Mouse (Mus musculus): ENCODE data around the gene D6Ertd527e. TPM values are rescaled to one million over a fixed set of nuclear protein-coding genes. Genes with fewer than 3 reads are reported as not detected.

D6Ertd527e gene
- total RNA-seq, 1 experiment from 2014 or later = 0.48 TPM

DNA sequence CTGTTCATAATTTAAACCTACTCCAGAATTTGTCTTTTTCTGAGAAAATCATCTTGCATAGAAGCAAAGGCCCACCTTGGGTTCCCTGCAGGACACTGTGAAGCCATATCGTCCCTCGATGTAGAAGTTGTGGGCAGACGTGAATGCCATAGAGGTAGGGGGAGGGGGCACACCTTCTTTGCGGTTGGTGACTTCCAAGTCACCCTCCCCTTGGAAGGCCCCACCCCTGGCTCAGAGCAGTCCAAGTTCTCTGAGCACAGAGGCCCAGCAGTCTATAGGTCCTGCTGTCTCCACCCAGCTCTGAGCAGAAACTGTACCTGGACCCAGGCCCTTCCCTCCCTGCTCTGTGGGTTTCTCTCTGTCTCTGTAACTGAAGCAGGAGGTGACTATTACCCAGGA, 2.6 kb upstream of the D6Ertd527e start:
- ATAC-seq (replicated peaks; ENCODE audit: insufficient number of reproducible peaks, low FRiP score, low TSS enrichment, poor library complexity, severe bottlenecking) = no peak

DNA sequence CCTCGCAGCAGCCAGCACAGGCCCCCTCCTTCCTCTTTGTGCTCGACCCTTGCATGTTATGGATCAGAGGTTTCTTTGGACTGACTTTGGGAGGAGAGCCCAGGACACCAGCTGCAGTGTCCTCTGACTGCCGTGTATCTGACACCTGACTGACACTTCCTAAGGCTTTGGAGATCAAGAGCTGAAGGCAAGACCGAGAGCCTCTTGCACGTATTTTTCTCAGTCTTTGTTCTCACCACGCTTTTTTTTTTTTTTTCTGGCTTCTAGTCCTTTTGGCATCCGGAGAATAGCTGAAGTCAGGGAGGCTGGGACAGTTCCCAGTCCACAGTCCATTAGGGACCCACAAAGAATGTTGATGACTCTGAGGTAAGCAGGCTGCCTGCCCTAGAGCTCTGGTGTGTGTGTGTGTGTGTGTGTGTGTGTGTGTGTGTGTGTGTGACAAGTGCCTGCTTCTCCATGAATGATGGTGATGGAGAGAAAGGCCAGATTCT, 2.1 kb upstream of the D6Ertd527e start:
- ATAC-seq (replicated peaks; ENCODE audit: insufficient number of reproducible peaks, low FRiP score, low TSS enrichment, poor library complexity, severe bottlenecking) = no peak

- ATAC-seq (replicated peaks; ENCODE audit: insufficient number of reproducible peaks, low FRiP score, low TSS enrichment, poor library complexity, severe bottlenecking) = no peak
Observed at GRCm38 (mm10) chr6:87103314-87103713, 1.2 kb upstream of the D6Ertd527e start.

GRCm38 (mm10) chr6:87111493-87111892, 6.9 kb downstream of the D6Ertd527e start:
- no peak for ATAC-seq (replicated peaks; ENCODE audit: insufficient number of reproducible peaks, low FRiP score, low TSS enrichment, poor library complexity, severe bottlenecking)

GRCm38 (mm10) chr6:87112125-87112524, 7.6 kb downstream of the D6Ertd527e start:
- no peak for ATAC-seq (replicated peaks; ENCODE audit: insufficient number of reproducible peaks, low FRiP score, low TSS enrichment, poor library complexity, severe bottlenecking)

- no peak for ATAC-seq (replicated peaks; ENCODE audit: insufficient number of reproducible peaks, low FRiP score, low TSS enrichment, poor library complexity, severe bottlenecking)
Observed at GRCm38 (mm10) chr6:87115981-87116380, 11.4 kb downstream of the D6Ertd527e start.

- no peak for ATAC-seq (replicated peaks; ENCODE audit: insufficient number of reproducible peaks, low FRiP score, low TSS enrichment, poor library complexity, severe bottlenecking)
Observed at GRCm38 (mm10) chr6:87116596-87116995, 12.1 kb downstream of the D6Ertd527e start.

GRCm38 (mm10) chr6:87119066-87119837, 14.7 kb downstream of the D6Ertd527e start:
- 0 out of 2 replicates have a peak, but pooled peaks have one; percentile 27 for ATAC-seq (replicated peaks; ENCODE audit: insufficient number of reproducible peaks, low FRiP score, low TSS enrichment, poor library complexity, severe bottlenecking)

DNA sequence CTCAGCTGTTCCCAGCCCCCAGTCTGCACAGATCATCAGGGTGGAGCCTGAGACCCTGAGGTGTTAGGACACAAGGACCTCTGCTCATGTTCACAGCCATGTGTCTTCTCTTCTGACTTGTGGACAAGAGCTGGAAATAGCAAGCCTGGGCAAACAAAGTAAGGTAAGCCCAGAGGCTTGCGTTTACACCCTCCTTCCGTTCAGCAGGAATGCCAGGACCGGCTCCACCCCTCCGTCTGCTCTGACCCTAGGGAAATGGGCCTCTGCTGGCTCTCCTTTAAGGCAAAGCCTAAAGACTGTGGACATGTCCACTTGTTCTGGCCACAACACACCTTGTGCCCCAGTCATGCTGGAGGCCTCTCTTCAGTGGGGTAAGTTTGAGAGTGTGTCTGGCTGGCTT, 15.4 kb downstream of the D6Ertd527e start:
- no peak for ATAC-seq (replicated peaks; ENCODE audit: insufficient number of reproducible peaks, low FRiP score, low TSS enrichment, poor library complexity, severe bottlenecking)

DNA sequence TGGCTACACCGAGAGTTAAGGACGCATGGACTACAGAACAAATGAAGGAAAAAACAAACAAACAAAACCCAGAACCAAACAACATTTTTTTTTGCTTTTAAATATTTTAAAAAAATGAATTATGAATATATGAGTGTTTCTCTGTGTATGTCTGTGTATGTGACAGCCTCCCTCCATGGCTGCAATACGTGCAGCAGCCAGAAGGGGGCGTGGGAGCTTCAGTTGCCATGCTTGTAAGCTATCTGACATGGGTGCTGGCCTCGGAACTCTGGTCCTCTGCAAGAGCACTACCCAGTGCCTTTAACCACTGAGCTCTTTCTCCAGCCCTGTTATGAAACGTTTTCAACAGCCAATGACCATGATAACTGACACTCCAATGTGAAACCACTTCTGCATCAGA, 16.1 kb downstream of the D6Ertd527e start:
- no peak for ATAC-seq (replicated peaks; ENCODE audit: insufficient number of reproducible peaks, low FRiP score, low TSS enrichment, poor library complexity, severe bottlenecking)

GRCm38 (mm10) chr6:87121961-87122360, 17.4 kb downstream of the D6Ertd527e start:
- ATAC-seq (replicated peaks; ENCODE audit: insufficient number of reproducible peaks, low FRiP score, low TSS enrichment, poor library complexity, severe bottlenecking) = no peak

- no peak for ATAC-seq (replicated peaks; ENCODE audit: insufficient number of reproducible peaks, low FRiP score, low TSS enrichment, poor library complexity, severe bottlenecking)
Observed at GRCm38 (mm10) chr6:87123406-87123805, 18.9 kb downstream of the D6Ertd527e start.

DNA sequence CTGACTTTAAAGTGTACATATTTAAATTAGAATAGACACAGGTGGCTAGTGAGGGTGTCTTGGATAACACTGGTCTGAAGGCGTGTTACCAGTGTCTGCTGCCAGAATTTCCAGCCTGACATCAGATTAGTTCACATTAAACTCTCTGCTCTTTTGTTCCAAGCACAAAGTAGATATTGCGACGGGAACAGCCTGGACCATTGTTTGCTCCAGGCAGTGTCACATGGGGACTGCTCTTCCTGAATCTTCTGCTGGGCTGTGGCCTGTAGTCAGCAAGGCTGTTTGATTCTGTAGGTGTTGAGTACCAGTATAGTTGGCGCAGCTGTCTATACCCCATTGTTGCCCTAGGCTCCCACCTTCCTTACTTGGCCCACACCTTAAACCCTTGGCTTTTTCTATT, 19.4 kb downstream of the D6Ertd527e start:
- ATAC-seq (replicated peaks; ENCODE audit: insufficient number of reproducible peaks, low FRiP score, low TSS enrichment, poor library complexity, severe bottlenecking) = no peak

DNA sequence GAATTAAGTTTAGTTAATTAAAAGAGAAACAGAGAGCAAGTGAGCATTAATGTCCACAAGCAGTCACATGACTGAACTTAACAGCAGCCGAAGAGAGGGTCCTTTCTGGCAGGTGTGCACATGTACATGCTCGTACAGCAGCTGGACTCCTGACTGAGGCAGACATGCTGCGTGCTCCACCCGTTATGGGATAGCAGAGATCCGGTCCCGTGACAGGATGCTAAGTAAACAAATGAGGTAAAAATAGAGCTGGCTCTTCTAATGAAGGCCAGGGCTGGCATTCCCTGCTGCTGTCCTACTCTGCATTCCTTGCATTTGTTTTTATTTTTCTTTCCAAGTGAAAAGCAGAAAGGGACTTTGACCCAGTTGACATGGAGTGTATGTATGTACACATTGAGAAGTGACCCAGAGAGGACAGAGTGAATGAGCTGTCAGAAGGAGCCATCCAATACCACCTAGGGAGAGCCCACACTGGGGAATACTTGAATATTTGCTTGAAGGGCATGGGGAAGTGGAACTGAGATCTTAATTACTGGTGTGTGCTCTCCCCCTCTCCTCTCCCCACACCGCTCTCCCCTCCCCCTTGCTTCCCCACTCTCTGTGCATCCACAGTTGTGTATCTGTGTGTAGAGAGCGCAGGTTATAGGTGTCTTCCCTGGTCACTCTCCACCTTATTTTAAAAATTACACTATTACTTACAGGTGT, 22.7 kb downstream of the D6Ertd527e start:
- no peak; the same call in 1 of the 2 replicates for ATAC-seq (replicated peaks; ENCODE audit: insufficient number of reproducible peaks, low FRiP score, low TSS enrichment, poor library complexity, severe bottlenecking)

- 0 out of 2 replicates have a peak, but pooled peaks have one; percentile 40 for ATAC-seq (replicated peaks; ENCODE audit: insufficient number of reproducible peaks, low FRiP score, low TSS enrichment, poor library complexity, severe bottlenecking)
Observed at GRCm38 (mm10) chr6:87129861-87130260, 25.3 kb downstream of the D6Ertd527e start.

GRCm38 (mm10) chr6:87130628-87131027, 26.1 kb downstream of the D6Ertd527e start:
- no peak for ATAC-seq (replicated peaks; ENCODE audit: insufficient number of reproducible peaks, low FRiP score, low TSS enrichment, poor library complexity, severe bottlenecking)

- no peak for ATAC-seq (replicated peaks; ENCODE audit: insufficient number of reproducible peaks, low FRiP score, low TSS enrichment, poor library complexity, severe bottlenecking)
Observed at GRCm38 (mm10) chr6:87131078-87131477, 26.5 kb downstream of the D6Ertd527e start.

DNA sequence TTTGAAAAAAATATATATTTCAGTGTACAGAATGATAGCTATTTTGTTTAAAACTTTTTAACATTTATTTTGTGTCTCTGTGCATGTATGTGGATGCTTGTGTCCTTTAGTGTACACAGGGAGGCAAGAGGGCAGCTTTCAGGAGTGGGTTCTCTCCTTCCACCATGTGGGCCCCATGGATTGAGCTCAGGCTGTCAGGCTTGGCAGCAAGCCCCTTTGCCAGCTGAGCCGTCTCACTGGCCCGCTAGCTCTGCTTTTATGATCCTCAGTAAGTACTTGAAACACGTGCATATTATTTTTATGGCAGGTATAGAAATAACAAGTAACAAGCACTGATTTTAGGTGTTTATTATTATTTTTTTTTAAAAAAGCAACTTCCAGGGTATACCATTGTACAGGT, 29.0 kb downstream of the D6Ertd527e start:
- ATAC-seq (replicated peaks; ENCODE audit: insufficient number of reproducible peaks, low FRiP score, low TSS enrichment, poor library complexity, severe bottlenecking) = no peak

DNA sequence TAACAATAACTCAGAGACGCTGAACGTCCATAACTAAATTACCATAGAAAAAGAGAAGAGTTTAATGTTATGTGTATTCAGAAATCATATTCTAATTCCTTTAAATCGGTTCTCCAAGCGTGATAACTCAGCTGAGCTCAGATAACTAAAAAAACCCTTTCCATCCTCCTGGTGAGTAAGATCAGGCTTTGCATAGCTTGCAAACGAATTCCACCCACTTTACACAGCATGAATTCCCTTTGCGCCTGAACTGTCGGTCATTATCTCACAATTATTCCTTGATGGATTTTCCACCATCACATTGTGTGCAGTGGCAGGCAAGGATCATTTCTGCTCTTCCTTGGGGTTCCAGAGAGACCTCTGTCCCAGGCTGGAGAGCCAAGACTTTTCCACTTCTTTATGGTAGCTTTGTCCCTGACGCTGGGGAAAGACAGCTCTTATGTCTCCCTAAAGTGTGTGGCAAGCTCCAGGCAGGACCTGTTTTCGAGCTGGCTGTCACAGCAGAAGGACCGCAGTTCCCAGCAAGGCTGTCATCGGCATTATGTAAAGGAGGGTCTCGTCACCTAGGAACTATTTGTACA, 29.5 kb downstream of the D6Ertd527e start:
- ATAC-seq (replicated peaks; ENCODE audit: insufficient number of reproducible peaks, low FRiP score, low TSS enrichment, poor library complexity, severe bottlenecking) = no peak

- ATAC-seq (replicated peaks; ENCODE audit: insufficient number of reproducible peaks, low FRiP score, low TSS enrichment, poor library complexity, severe bottlenecking) = no peak
Observed at GRCm38 (mm10) chr6:87138479-87138878, 33.9 kb downstream of the D6Ertd527e start.
